Mouse (Mus musculus) lung, postnatal 4 days (tissue): ENCODE measurements around the gene Sp4.
A peak's percentile ranks its signal among the peaks of the same experiment; 100 is the strongest.

Experiments
- DNase-seq, 2 experiments: peaks; one replicate each; pipeline ENCODE4 v3.0.0; 2021

Sp4 gene

DNA sequence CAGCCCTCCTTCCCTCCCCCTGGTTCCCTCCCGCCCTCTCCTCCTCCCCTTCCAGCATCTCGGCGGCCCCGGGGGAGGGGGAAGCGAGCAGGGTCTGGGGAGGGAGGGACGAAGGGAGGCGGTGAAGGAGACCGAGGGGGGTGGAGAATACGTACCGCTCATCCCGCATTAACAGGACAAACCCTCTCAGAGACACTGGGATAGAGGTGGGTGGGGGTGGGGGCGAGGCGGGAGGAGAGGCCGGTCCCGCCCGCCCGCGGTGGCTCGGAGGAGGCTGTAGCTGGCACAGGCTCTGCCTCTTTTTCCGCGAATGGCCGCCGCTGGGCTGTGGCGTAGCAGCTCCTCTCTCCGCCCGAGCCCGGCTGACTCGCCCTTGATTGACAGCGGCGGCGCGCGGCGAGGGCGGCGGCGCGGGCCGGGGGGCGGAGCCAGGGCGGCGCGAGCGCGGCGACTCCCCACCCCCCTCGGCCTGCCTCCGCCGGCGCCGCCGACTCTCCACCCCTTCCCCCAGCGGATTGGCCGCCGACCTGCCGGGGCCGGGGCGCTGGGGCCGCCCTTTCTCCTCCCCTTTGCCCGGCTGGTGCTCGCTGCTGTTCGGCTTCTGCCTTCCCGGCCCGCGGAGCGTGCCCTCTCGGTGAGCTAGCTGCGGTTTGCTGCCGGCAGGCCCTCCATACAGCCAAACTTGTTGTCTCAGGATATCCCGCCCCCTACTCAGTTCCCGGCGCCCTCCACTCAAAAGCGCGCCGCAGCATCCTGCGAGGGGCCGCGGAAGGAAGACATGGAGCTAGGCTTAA is at the start of gene Sp4:
Gene Sp4, minus strand, starts transcription at position 369 of the 794 bp plus-strand sequence.
- DNase-seq: peak; percentile 94 to 97

DNA sequence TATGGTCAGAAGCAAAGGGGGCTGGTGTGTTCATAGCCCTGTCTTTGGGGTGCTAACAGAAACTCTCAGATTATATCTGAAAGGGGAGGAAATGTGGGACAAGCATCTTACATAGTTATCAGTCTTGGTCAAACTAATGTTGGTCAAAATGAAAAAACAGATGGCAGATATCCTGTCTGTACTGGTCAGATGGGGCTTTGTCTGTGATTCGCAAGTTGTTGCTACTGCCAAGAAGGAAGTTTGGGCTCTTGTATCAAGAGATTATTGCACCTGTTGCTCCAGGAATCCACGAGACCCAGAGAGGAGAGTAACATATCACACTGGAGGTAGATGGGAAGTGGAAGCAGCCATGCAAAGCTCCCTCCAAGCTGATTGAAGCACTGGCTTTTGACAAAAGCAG is 37.9 kb upstream of the Sp4 start:
- DNase-seq: no peak

DNA sequence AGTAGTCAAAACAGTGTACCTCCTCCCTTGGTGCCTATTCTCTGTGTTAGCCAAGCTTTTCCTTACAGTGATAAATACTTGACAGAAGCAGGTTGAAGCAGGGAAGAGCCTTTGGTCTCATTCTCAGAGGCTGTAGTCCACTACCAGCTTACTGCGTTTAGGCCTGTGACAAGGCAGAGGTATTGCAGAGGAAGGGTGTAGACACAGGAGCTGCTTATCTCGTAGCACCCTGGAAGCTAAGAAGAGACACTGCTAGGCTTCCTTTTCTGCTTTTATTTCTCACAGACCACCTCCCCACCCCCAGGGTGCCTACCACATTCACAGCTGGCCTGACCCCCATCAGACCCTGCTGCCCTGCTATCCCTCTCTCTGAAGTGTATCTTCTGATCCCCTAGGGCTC is 37.0 kb upstream of the Sp4 start:
- DNase-seq: no peak

DNA sequence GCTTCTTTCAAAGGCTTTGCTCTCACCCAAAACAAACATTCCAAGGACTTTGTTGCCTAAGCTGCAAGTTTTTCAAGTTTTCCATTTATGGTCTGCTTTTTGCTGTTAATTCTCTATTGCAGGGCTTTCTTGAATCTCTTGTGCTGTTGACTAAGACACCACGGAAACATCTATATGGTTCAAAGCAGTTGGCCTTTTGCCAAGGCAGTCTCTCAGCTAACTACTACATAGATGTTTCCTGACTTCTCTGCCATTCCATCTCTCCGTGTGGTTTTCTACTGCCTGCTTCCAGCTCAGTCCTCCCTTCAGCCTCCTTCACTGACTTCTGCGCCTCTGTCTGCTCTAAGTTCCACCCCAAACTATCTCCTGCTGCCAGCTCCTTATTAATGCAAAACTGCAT is 36.1 kb upstream of the Sp4 start:
- no peak for DNase-seq

DNA sequence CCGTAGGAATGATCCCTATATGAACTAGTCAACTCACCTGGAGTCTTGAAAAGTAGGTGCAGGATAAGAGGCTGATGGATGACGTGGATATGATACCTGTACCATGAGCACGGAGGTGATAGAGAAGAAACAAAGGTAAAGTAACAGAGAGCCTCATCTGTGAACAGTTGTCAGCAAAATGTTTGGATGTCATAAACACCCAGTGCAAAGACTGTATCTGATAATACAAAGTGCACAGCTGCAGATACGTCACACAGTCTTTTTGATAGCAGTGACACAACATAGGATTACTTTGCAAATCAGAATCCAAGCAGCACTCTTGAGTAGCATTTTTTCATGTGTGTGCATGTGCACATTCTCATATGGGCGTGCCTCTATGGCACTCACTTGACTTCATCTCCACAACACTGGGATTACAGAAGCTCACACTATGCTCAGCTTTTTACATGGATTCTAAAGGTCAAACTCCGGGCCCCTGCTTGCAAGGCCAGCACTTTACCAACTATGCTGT is 27.6 kb upstream of the Sp4 start:
- DNase-seq: no peak

DNA sequence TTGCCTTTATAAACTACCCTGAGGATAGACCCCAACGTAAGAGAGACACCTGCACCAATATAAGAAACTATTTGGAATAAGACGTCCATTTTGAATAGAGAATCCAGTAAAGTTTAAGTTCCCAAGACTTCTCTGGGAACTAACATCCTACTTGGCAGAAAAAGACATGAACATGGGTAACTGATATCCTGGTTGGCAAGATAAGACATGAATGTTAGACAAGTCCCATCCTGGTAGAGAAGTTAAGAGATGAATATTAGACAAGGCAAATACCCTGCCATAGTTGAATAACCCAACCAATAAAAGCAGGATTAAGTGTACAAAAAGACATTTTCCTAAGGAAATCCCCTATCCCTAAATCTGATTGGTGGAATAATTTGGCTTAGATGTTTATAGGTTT is 26.3 kb upstream of the Sp4 start:
- no peak for DNase-seq

DNA sequence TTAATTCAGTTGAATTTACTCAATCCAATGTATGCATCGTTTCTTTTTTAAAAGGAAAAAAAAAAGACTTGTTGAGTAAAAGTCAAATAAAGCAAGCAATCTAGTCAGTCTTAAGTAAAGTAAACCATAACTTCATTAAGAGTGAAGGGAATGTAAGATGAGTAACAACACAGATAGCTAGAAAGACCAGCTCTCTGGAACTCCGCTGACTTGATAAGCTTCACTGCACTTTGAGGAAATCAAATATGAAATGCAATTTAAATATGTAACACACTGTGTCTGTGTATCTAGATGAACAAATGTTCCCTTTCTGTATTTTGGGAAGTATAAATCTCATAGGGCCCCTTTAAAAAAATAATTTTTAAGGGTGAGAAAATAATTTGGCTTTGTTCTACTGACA is 24.9 kb upstream of the Sp4 start:
- DNase-seq: no peak

DNA sequence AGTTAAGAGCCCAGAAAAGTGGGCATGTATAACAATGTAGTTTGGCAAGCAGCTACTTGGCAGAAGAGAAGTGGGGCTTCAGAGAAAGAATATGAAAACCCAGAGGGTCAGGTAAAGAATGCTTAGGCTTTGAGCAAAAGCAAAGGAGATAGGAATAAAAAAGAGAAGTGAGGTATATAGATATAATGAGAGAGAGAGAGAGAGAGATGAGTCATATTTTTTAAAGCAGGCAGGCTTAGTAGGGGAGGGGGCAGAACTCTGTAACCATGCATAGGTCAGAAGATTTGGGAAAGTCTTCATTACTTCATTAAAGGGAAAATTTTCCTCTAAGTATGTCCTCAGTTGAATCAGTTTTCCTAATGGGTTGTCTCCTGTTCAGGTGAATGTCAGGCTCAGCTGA is 18.8 kb upstream of the Sp4 start:
- DNase-seq: no peak

DNA sequence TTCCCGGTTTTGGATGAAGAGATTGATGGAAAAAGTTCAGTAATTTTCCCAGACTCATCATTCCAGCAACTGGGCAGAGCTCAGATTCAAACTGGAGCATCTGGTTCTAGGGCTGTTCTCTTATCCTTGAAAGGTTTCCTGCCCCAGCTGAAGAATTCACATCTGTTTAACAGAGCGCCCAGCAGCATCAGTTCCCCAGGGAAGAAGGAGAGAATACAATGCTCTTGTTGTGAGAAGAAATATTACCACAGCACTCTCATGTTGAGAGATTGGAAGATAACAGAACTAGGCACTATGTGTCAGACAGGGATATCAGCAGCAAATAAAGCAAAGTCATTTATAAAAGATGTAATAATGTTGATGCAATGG is 13.2 kb upstream of the Sp4 start:
- no peak for DNase-seq

DNA sequence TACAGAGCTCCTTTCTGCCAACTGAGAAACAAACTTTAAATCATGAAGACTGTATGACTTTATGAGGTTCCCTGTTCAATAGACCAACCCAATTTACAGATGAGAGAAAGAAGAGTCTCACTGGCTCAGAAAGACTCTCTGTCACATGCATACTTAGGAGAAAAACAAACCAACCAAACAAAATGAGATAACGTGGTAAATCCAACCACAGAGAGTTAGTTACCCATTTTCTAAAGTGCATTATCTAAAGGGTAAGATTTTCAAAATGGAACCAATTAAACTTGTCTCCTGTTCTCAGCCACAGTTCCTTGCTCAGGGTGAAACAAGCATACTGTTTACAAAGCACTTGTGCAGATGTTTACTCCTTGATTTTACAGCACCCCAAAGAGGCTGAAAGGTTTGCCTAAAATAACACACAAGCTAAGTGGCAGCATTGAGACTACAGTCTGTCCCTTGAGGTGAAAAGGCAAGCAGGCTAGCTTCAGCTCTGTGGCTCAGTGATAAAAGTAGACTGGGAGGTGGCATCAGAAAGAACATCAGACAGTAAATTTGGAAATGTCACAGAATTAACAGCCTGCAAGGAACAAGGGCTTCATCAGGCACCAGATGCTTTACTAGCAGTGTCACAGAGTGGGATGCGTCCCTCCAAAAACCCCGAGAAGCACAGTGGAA is 12.7 kb upstream of the Sp4 start:
- no peak for DNase-seq

DNA sequence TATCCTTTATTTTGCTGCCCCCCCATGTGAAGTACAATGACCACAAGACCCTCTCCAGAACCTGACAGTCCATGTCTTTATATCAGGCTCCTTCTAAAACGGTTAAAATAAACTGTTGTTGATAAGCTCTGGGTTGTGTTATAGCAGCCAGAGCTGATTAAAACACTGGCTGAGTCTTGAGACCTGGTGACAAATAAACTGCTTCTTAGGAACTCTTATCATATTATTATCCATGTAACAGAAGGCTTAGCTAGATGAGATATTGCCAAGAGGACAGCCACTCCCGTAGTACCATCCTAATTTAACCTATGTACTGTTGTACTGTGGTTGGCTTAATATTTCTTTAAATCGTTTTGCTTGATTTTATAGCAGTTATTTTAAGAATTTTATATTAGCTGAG is 2.3 kb upstream of the Sp4 start:
- no peak for DNase-seq

DNA sequence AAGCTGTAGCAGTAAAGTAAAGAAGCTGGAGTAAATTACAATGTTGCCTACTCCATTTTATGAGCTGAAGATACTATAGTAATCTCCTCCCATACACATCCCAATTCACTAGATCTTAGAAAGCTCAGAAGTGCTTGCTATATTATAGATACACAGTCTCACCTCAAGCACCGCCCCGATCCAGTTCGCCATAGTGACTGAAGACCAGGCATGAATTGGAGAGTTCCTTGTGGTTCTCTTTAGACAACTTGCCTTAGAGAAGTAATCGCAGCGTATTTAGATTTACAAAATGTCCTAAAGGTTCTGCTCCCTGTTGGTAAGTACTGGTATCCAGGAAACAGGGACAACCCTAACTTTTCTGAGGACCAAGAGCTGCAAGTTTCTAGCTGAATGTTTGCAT is 1.8 kb upstream of the Sp4 start:
- no peak for DNase-seq

DNA sequence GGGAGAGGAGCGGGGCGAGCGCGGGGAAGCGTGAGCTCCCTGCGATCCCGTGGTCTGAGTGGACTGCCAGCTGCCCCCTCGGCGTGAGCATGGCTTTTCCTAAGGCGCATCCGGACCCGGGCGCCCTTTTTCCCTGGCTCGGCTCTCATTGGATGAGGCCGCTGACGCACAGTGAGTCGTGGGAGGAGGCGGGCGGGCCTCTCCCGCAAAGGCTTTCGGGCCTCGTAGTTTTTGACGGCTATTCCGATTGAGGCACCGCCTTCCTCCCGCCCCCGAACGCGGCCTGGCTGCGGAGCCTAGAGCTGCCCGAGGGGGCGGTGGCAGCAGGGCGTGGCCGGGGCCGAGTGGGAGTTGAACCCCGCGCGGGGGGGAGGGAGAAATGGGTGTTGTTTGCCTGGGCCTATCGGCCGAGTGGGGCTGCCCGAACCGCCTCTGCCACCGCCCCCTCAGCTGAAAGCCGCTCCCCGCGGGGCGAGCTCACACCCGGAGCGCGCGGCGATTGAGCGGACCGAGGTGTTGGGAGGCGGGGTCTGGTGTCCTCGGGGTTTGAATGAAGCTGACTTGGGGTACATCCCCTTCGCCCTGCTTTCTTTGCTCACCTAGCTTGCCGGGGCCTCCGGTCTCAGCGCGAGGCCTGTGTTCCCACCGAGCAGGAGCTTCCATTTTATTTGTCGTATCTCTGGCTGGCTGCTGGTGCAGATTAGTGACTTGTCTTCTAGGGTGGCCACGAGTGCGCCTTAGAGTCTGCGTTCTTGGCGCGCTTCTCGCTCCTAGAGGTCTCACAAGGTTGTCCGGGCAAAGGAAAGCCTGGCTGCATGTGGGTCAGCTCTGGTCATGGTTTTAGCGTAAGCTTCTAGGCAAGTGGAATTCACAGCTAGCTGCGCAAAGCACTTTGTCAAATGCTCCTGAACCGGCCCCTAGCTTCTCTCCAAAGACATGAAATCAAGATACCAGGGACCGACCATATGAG is 911 bp upstream of the Sp4 start:
- DNase-seq: peak; percentile 100

DNA sequence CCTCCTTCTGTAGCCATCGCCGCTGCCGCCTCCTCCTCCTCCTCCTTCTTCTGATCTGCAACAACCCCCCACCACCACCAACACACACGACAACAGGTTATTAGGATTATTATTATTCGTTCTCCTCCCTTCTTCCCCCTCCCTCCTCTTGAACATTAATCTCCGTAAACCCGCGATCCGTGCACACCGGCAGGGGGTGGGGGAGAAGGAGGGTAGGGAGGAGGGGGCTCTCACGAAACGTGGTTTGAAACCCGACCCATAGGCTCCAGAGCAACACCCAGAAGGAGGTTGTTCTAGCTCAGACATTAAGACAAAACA is 527 bp downstream of the Sp4 start:
- no peak for DNase-seq

DNA sequence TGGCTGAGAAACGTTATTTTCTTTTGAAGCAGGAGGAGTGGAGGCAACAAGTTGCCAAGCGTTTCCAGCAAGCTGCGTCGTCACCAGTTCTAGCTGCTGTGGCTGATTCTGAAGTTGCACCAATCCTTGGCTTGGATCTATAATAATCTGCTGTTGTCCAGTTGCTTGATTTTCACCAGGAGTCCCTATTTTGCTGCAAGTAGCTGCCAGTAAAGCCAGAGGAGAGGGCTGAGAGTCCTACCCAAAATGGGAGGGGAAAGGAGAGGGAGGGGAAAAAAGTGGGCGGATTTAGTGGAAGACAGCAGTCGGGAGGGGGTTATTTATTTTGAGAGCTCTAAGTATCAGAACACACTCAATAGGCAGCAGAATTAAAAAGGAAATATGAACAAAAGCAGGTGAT is 1.3 kb downstream of the Sp4 start:
- DNase-seq: peak; percentile 24 to 28

DNA sequence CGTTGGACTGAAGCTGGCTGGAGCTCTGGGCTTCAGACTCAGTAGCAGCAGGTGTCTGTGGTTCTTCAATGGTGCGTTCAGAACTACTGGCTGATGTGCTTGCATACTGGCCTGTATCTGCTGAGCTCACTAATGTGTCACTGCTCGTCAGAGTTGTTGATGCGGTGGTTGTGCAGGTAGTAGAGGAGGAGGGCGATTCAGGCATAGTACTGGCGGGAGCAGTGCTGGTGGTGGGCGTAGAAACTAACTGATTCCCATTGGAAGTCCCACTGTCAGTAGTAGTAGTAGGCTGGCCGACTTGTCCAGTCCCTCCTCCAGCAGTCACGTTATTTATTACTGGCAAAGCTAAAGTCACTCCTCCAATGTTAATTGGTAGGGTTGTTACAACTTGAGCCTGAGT is 2.1 kb downstream of the Sp4 start:
- DNase-seq: no peak

DNA sequence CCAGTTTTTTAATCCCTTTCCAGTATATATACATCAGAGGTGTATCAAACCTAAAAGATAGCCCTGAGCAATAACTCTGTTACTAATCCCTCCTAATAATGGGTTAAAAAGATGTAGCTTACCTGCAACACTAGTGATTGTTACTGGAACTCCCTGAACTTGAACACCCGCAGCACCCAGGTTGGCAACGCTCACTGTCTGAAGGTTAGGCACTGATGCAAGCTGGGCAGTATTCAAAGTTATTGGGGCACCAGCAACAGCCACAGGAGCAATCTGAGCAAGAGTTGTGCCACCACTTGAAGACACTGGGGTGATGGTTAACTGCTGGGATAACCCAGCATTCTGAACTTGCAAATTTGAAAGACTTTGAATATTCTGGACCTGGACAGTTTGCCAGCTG is 2.7 kb downstream of the Sp4 start:
- no peak for DNase-seq

DNA sequence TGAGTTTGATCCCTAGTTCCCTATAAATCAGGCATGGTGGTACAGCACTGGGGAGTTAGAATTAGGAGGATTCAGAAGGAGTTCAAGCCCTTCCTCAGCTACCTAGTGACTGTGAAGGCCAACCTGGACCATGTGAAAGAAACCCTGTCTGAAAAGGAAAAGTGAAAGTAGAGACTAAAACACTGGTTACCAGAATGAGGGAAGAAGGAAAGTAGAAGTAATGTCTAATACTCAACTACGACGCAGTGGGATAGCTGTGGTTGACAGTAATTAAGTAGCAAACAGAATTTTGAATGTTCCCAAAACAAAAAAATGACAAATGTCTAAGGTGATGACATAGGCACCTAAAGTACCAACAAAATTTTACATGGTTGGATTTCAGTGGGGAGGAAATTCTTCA is 5.0 kb downstream of the Sp4 start:
- no peak for DNase-seq

DNA sequence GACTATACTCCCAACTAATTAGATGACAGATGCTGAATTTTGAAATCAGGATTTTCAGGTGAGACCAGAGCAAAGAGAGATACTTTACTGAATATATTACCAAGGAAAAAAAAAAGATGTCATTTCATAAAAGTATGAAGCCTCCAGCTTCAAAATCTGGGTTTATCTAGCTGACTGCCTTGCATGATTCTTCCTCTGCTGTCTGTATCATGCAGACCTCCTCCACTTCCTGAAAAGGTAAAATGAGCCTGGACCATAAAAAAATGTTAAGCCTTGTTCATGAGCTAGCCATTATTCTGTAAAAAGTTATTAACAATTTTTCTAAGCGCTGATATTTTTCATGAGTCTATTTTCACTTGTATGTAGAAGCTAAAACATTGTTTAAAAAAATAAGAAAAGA is 5.4 kb downstream of the Sp4 start:
- DNase-seq: no peak

DNA sequence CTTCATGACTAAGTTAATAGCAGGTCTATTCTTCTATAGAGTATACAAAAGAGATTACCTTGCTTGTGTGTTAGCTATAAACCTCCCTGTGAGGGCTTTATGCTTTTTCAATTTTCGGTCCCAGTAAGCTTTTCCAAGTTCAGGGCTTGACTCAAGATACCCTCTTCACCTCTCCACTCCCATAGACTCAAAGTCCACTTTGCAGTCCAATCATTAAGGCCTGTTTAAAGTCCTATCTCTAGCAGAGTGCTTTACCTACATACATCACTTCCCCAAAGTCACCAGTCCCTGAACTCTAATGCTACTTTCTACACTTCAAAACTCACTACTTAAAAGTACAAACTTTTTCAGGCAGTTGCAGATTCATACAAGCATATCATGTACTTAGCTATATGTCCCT is 12.3 kb downstream of the Sp4 start:
- DNase-seq: no peak

DNA sequence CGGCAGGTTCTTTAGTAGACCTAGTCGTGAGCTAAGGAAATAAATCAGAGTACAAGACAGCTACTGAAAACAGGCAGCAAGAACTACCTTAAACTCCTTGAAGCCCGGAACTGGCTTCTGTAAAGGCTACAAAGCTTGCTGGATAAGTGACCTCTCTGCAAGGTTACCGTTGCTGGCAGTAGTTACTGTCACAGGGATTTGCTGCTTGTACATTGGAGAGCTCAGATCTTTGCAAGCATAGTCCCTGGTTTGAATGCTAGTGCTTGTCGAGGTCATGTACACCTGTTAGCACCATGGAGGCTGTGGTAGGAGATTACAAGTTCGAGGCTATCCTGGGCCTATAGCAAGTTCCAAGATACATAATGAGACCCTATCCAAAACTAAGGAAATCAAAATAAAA is 16.1 kb downstream of the Sp4 start:
- no peak for DNase-seq

DNA sequence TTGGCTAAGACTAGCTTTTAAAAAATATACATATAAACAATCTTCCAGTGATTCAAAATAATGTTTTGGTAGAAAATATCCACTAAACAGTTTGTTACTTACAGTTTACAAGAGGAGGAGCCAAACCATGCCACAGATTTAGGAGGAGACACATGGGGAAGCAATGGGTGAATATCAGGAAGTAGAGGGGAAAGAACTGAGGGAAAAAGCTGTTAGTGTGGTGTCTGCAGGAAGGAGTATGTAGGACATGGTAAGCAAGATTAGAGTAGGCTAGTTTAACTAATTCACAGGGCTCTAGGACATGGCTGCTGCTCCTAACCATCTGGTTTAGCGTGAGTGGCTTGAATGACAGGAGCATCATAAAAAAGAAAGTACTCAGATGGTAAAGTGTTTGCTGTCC is 19.3 kb downstream of the Sp4 start:
- no peak for DNase-seq

DNA sequence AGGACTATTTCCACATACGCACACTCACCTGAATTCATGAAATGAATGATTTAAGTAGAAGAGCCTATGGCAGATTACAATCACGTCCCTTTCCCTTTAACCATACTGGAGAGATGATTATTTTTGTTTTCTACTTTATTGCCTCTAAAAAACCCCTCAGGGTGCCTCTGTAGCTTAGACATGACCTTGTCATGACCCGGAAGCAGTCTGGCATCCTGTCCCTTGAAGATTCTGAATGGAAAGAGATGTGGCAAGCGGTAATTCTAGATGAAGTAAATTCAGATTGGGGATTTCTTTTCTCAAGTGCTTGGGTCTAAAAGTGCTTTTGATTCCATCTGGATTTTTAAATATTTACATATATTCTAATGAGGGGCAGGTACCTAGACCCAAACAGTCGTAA is 24.9 kb downstream of the Sp4 start:
- DNase-seq: no peak

DNA sequence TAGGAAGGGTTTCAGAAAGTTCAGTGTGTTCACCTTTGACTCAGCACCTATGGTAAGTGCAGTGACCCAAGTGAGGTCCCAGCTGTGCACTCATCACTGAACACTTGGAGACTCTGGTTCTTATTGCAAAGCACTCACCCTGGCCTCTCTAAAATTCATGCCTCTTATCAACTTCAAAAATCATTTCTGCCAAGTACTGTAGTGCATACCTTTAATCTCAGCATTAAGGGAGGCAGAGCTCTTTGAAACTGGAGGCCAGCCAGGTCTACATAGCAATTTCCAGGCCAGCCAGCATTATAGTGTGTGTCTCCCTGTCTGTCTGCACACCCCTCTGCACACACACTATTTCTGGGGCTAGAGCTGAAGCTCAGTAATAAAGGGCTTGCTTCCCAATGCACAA is 36.3 kb downstream of the Sp4 start:
- peak in 1 of 2 experiments; percentile 29 for DNase-seq
